14 mouse cellular contexts compared by ENCODE assay signal in genomic region chr2:33737128-33737527, GRCm38 (mm10).
A peak's percentile ranks its signal among the peaks of the same experiment; 100 is the strongest.
DNase-seq lines count a peak whose midpoint lies in the region; ATAC-seq and TF ChIP-seq lines count a peak whose summit lies in the region.
"Had no signal": no experiment of that assay in that cellular context is flagged by ENCODE, and none has a peak within 500 bp of the region (broad histone marks: within the 10 kb centered on the region; RNA-seq: fewer than 3 reads in every experiment).

No protein-coding gene starts in this region.

- H3K36me3 ChIP-seq in intestine, embryonic 15.5 days = 0 out of 2 replicates have a peak, but pooled peaks cover 6% of the 10 kb centered on the region
- H3K36me3 ChIP-seq in intestine, postnatal 0 days (ENCODE audit: control insufficient read depth, insufficient read depth) = no peaks in the 10 kb centered on the region; the same call in 1 of the 2 replicates
- 0 out of 2 replicates have a peak, but pooled peaks cover 4% of the 10 kb centered on the region for H3K36me3 ChIP-seq in lung, postnatal 0 days (ENCODE audit: insufficient read depth, low read length)
- peaks cover 32% of the 10 kb centered on the region for H3K36me3 ChIP-seq in neural tube, embryonic 12.5 days
- H3K36me3 ChIP-seq in neural tube, embryonic 15.5 days = peaks cover 15% of the 10 kb centered on the region
- no peaks in the 10 kb centered on the region for H3K36me3 ChIP-seq in stomach, postnatal 0 days (ENCODE audit: control insufficient read depth, insufficient read depth, low read length)

- TF ChIP-seq CTCF in intestine, postnatal 0 days (IDR thresholded peaks at IDR 0.05; ENCODE audit: low read depth) = no peak
- no peak for TF ChIP-seq CTCF in lung, postnatal 0 days (IDR thresholded peaks at IDR 0.05)
- no peak for TF ChIP-seq CTCF in stomach, postnatal 0 days (IDR thresholded peaks at IDR 0.05; ENCODE audit: low read depth)

- H3K27me3 ChIP-seq in intestine, embryonic 15.5 days (replicated peaks) = no peaks in the 10 kb centered on the region
- H3K27me3 ChIP-seq in intestine, postnatal 0 days (replicated peaks; ENCODE audit: control insufficient read depth, insufficient read depth, low read length) = no peaks in the 10 kb centered on the region
- H3K27me3 ChIP-seq in lung, postnatal 0 days (replicated peaks; ENCODE audit: insufficient read depth, low read length) = no peaks in the 10 kb centered on the region
- no peaks in the 10 kb centered on the region for H3K27me3 ChIP-seq in neural tube, embryonic 12.5 days (replicated peaks)
- H3K27me3 ChIP-seq in neural tube, embryonic 15.5 days (replicated peaks) = no peaks in the 10 kb centered on the region
- no peaks in the 10 kb centered on the region for H3K27me3 ChIP-seq in stomach, postnatal 0 days (ENCODE audit: control insufficient read depth, insufficient read depth, low read length)
- H3K27me3 ChIP-seq: embryonic facial prominence, embryonic 12.5 days; forebrain, embryonic 15.5 days; hindbrain, embryonic 15.5 days; neural tube, embryonic 13.5 days had no signal

- H3K9me3 ChIP-seq in intestine, embryonic 15.5 days = no peaks in the 10 kb centered on the region
- no peaks in the 10 kb centered on the region for H3K9me3 ChIP-seq in intestine, postnatal 0 days (ENCODE audit: control insufficient read depth)
- H3K9me3 ChIP-seq in lung, postnatal 0 days (ENCODE audit: low read length) = no peaks in the 10 kb centered on the region
- no peaks in the 10 kb centered on the region for H3K9me3 ChIP-seq in neural tube, embryonic 12.5 days
- no peaks in the 10 kb centered on the region for H3K9me3 ChIP-seq in neural tube, embryonic 15.5 days (replicated peaks)
- H3K9me3 ChIP-seq in stomach, postnatal 0 days (ENCODE audit: control insufficient read depth, low read length) = no peaks in the 10 kb centered on the region
- H3K9me3 ChIP-seq: embryonic facial prominence, embryonic 12.5 days; forebrain, embryonic 15.5 days; heart, embryonic 12.5 days; hindbrain, embryonic 15.5 days; neural tube, embryonic 13.5 days had no signal

- ATAC-seq in intestine, embryonic 15.5 days = 0 out of 2 replicates have a peak, but pooled peaks have one; percentile 7
- no peak for ATAC-seq in intestine, postnatal 0 days
- 0 out of 2 replicates have a peak, but pooled peaks have one; percentile 8 for ATAC-seq in lung, postnatal 0 days
- no peak for ATAC-seq in neural tube, embryonic 12.5 days (ENCODE audit: low FRiP score, low read depth)
- ATAC-seq in neural tube, embryonic 15.5 days (ENCODE audit: low FRiP score) = no peak
- ATAC-seq in stomach, postnatal 0 days (ENCODE audit: low FRiP score, low TSS enrichment) = no peak

- H3K4me3 ChIP-seq in intestine, embryonic 15.5 days (replicated peaks) = no peak overlapping the region
- H3K4me3 ChIP-seq in intestine, postnatal 0 days (ENCODE audit: low read depth, low read length) = no peak overlapping the region
- no peak overlapping the region for H3K4me3 ChIP-seq in lung, postnatal 0 days (ENCODE audit: low read depth, low read length)
- no peak overlapping the region for H3K4me3 ChIP-seq in neural tube, embryonic 12.5 days
- H3K4me3 ChIP-seq in neural tube, embryonic 15.5 days (replicated peaks) = no peak overlapping the region
- no peak overlapping the region for H3K4me3 ChIP-seq in stomach, postnatal 0 days (ENCODE audit: low read depth, low read length)
- H3K4me3 ChIP-seq: embryonic facial prominence, embryonic 12.5 days; forebrain, embryonic 15.5 days; heart, embryonic 12.5 days; hindbrain, embryonic 15.5 days; neural tube, embryonic 13.5 days had no signal

- no peak overlapping the region for H3K9ac ChIP-seq in intestine, embryonic 15.5 days
- no peak overlapping the region for H3K9ac ChIP-seq in intestine, postnatal 0 days (ENCODE audit: low read depth, low read length)
- no peak overlapping the region for H3K9ac ChIP-seq in lung, postnatal 0 days (replicated peaks; ENCODE audit: low read depth)
- 0 out of 2 replicates have a peak overlapping the region, but pooled peaks have one; percentile 42 for H3K9ac ChIP-seq in neural tube, embryonic 12.5 days
- H3K9ac ChIP-seq in neural tube, embryonic 15.5 days (replicated peaks) = no peak overlapping the region
- H3K9ac ChIP-seq in stomach, postnatal 0 days (ENCODE audit: low read length) = 0 out of 2 replicates have a peak overlapping the region, but pooled peaks have one; percentile 2
- H3K9ac ChIP-seq: embryonic facial prominence, embryonic 12.5 days; forebrain, embryonic 15.5 days; heart, embryonic 12.5 days; hindbrain, embryonic 15.5 days; neural tube, embryonic 13.5 days had no signal

- 61% methylated on average over 3 of the region's 3 CpGs for WGBS in intestine, embryonic 15.5 days
- WGBS in intestine, postnatal 0 days = 60% methylated on average over 3 of the region's 3 CpGs
- WGBS in lung, postnatal 0 days = 48% methylated on average over 3 of the region's 3 CpGs
- 68% methylated on average over 3 of the region's 3 CpGs for WGBS in neural tube, embryonic 12.5 days
- 65% methylated on average over 3 of the region's 3 CpGs for WGBS in neural tube, embryonic 15.5 days
- WGBS in stomach, postnatal 0 days = 45% methylated on average over 3 of the region's 3 CpGs

- H3K27ac ChIP-seq in intestine, embryonic 15.5 days = no peak overlapping the region
- no peak overlapping the region for H3K27ac ChIP-seq in intestine, postnatal 0 days (ENCODE audit: low read depth, low read length)
- no peak overlapping the region for H3K27ac ChIP-seq in lung, postnatal 0 days (ENCODE audit: low read length)
- H3K27ac ChIP-seq in neural tube, embryonic 12.5 days = no peak overlapping the region
- H3K27ac ChIP-seq in neural tube, embryonic 15.5 days (replicated peaks) = no peak overlapping the region
- no peak overlapping the region for H3K27ac ChIP-seq in stomach, postnatal 0 days (replicated peaks)
- H3K27ac ChIP-seq: embryonic facial prominence, embryonic 12.5 days; forebrain, embryonic 15.5 days; hindbrain, embryonic 15.5 days; neural tube, embryonic 13.5 days had no signal

- no peak for DNase-seq in lung, postnatal 0 days (ENCODE audit: low spot score)
- DNase-seq in lung, adult 18-20 months = no peak
- no peak for DNase-seq in stomach, postnatal 0 days (ENCODE audit: low spot score)
- DNase-seq in frontal cortex, postnatal 10 days (ENCODE audit: low spot score in 2 of 2) = no peak
- DNase-seq: heart, adult 11 months had no signal

- no peak overlapping the region for H3K4me2 ChIP-seq in intestine, embryonic 15.5 days (replicated peaks)
- no peak overlapping the region for H3K4me2 ChIP-seq in intestine, postnatal 0 days (replicated peaks; ENCODE audit: low read depth)
- H3K4me2 ChIP-seq in lung, postnatal 0 days (replicated peaks; ENCODE audit: low read depth, low read length) = no peak overlapping the region
- H3K4me2 ChIP-seq in neural tube, embryonic 12.5 days (replicated peaks) = no peak overlapping the region
- H3K4me2 ChIP-seq in neural tube, embryonic 15.5 days = no peak overlapping the region
- H3K4me2 ChIP-seq in stomach, postnatal 0 days (replicated peaks; ENCODE audit: low read depth) = no peak overlapping the region
- H3K4me2 ChIP-seq: embryonic facial prominence, embryonic 12.5 days; forebrain, embryonic 15.5 days; heart, embryonic 12.5 days; hindbrain, embryonic 15.5 days; neural tube, embryonic 13.5 days had no signal

- H3K4me1 ChIP-seq in intestine, embryonic 15.5 days (replicated peaks) = 0 out of 2 replicates have a peak, but pooled peaks cover 2% of the 10 kb centered on the region
- H3K4me1 ChIP-seq in intestine, postnatal 0 days (replicated peaks; ENCODE audit: control insufficient read depth, insufficient read depth, low read length) = no peaks in the 10 kb centered on the region
- no peaks in the 10 kb centered on the region for H3K4me1 ChIP-seq in lung, postnatal 0 days (ENCODE audit: insufficient read depth, low read depth, low read length)
- peaks cover 9% of the 10 kb centered on the region; the same call in 1 of the 2 replicates for H3K4me1 ChIP-seq in neural tube, embryonic 12.5 days
- peaks cover 2% of the 10 kb centered on the region; the same call in 1 of the 2 replicates for H3K4me1 ChIP-seq in neural tube, embryonic 15.5 days
- H3K4me1 ChIP-seq in stomach, postnatal 0 days (replicated peaks; ENCODE audit: control insufficient read depth, insufficient read depth) = no peaks in the 10 kb centered on the region
- H3K4me1 ChIP-seq: embryonic facial prominence, embryonic 12.5 days; forebrain, embryonic 15.5 days; heart, embryonic 12.5 days had no signal

- no peak for TF ChIP-seq EP300 in lung, postnatal 0 days (IDR thresholded peaks at IDR 0.05)
- TF ChIP-seq EP300 in stomach, postnatal 0 days (optimal IDR thresholded peaks at IDR 0.05) = no peak

Comparison
In these comparisons a context has a peak if more than half of its experiments do, and no peak if none do; other contexts are left out.
1. ATAC-seq: peak in intestine, embryonic 15.5 days (single experiment) and lung, postnatal 0 days (single experiment); none in intestine, postnatal 0 days (single experiment), neural tube, embryonic 12.5 days (single experiment), neural tube, embryonic 15.5 days (single experiment) and stomach, postnatal 0 days (single experiment).
2. H3K9ac ChIP-seq: peak in neural tube, embryonic 12.5 days (single experiment) and stomach, postnatal 0 days (single experiment); none in intestine, embryonic 15.5 days (single experiment), intestine, postnatal 0 days (single experiment), lung, postnatal 0 days (single experiment) and neural tube, embryonic 15.5 days (single experiment).